Mouse (Mus musculus) embryonic facial prominence, embryonic 13.5 days (tissue): ENCODE measurements around the gene Tbx21. TPM values are rescaled to one million over a fixed set of nuclear protein-coding genes. Genes with fewer than 3 reads are reported as not detected.
A peak's percentile ranks its signal among the peaks of the same experiment; 100 is the strongest.

ENCODE experiments used
- ATAC-seq: fragments of 200-750 bp; cut with Nextera tagmentation; 2 replicates; pipeline ENCODE4 v1.8.0; 2017; ENCODE audit warnings: low read depth; ENCODE audit not compliant: insufficient number of reproducible peaks, insufficient read depth, low FRiP score, low TSS enrichment
- H3K27ac ChIP-seq: fragments of 300-500 bp; sonication (generic); 2 replicates; pipeline ENCODE4 v1.5.1; 2015; ENCODE audit warnings: moderate library complexity, mild to moderate bottlenecking, inconsistent platforms
- H3K27me3 ChIP-seq: fragments of 300-500 bp; sonication (generic); 2 replicates; pipeline ENCODE4 v1.6.1; 2015; ENCODE audit warnings: mild to moderate bottlenecking, inconsistent platforms
- H3K36me3 ChIP-seq: fragments of 300-500 bp; sonication (generic); 2 replicates; pipeline ENCODE4 v1.6.1; 2015; ENCODE audit warnings: mild to moderate bottlenecking, inconsistent platforms
- H3K4me1 ChIP-seq: fragments of 300-500 bp; sonication (generic); 2 replicates; pipeline ENCODE4 v1.6.1; 2015; ENCODE audit warnings: inconsistent platforms
- H3K4me2 ChIP-seq: fragments of 300-500 bp; sonication (generic); 2 replicates; pipeline ENCODE4 v1.6.1; 2015; ENCODE audit warnings: moderate library complexity, mild to moderate bottlenecking, inconsistent platforms
- H3K4me3 ChIP-seq: fragments of 300-500 bp; sonication (generic); 2 replicates; pipeline ENCODE4 v1.5.1; 2015; ENCODE audit warnings: mild to moderate bottlenecking, inconsistent platforms
- H3K9ac ChIP-seq: fragments of 300-500 bp; sonication (generic); 2 replicates; pipeline ENCODE4 v1.6.1; 2015; ENCODE audit warnings: mild to moderate bottlenecking, inconsistent platforms
- H3K9me3 ChIP-seq: fragments of 300-500 bp; sonication (generic); 2 replicates; pipeline ENCODE4 v1.6.1; 2016; ENCODE audit warnings: inconsistent platforms
- WGBS: fragments of 180-500 bp; shearing (Covaris S2); methylation state at CpG from one replicate; pipeline ENCODE4 v1.1.7; 2015; ENCODE audit warnings: mixed read lengths; 5-methylcytosine and 5-hydroxymethylcytosine counted together
- polyA plus RNA-seq: library from polyadenylated mRNA; unstranded; fragments of >200 nt; fragmentation: Nextera tagmentation; extraction: Ambion mirVana; gene quantifications from 2 replicates; pipeline ENCODE4 v1.2.1, GENCODE M21; 2015

Tbx21 gene
- polyA plus RNA-seq, 1 experiment from 2014 or later, result 0.08 TPM

DNA sequence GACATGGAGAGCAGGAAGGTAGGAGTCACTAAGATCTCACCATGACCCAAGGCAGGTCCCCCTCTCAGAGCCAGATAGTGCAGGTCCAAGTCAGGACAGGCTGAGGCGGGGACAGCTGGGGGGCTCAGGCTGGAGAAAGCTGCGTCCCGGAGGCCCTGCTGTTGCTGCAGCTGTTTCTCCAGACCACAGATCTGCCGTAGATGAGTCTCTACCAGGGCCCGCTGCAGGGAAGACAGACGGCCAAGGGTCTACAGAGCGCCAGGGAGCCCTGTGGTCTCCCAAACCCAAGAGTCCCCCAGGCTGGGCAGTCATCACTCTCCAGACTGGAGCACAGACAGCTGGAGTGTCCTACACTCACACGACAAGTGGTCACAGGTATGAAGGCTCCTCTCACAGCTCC lies 32.2 kb upstream of the Tbx21 start:
- no peak for ATAC-seq
- Histone ChIP-seq H3K9me3 (no peaks in the 10 kb centered on the region), H3K9ac (0 out of 2 replicates have a peak overlapping the region, but pooled peaks have one; percentile 16), H3K27ac (no peak overlapping the region), H3K4me3 (no peak overlapping the region), H3K4me2 (no peak overlapping the region), H3K4me1 (peaks cover 39% of the 10 kb centered on the region), H3K27me3 (no peaks in the 10 kb centered on the region; the same call in 1 of the 2 replicates), H3K36me3 (peaks cover 64% of the 10 kb centered on the region)
- WGBS, result 81% methylated on average over 8 of the region's 8 CpGs

DNA sequence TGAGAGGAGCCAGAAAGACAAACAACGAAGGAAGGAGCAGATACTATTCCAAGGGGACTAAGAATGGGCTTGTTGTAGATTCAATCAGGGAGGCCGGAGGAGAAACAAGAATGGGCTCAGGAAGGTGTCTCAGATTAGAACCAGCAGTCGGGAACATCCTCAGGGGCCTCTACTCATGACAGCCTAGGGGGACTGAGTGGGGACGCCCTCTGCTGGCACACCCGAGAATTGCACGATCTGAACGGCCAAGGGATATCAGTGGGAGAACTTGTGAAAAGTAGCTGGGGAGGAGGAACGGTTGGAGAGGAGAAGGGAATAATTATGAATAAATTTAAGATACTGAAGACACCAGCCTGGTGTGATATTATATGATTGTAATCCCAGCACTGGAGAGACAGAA lies 31.6 kb upstream of the Tbx21 start:
- H3K4me3 ChIP-seq, result no peak overlapping the region
- H3K27me3 ChIP-seq, result peaks cover under 1% of the 10 kb centered on the region; the same call in 1 of the 2 replicates
- ATAC-seq, result no peak
- no peaks in the 10 kb centered on the region for H3K9me3 ChIP-seq
- peak overlapping the region; percentile 11; the same call in 1 of the 2 replicates for H3K27ac ChIP-seq
- WGBS, result 7% methylated on average over 8 of the region's 8 CpGs
- no peak overlapping the region for H3K9ac ChIP-seq
- H3K4me1 ChIP-seq, result peaks cover 33% of the 10 kb centered on the region
- H3K4me2 ChIP-seq, result no peak overlapping the region; the same call in 1 of the 2 replicates
- H3K36me3 ChIP-seq, result peaks cover 70% of the 10 kb centered on the region

DNA sequence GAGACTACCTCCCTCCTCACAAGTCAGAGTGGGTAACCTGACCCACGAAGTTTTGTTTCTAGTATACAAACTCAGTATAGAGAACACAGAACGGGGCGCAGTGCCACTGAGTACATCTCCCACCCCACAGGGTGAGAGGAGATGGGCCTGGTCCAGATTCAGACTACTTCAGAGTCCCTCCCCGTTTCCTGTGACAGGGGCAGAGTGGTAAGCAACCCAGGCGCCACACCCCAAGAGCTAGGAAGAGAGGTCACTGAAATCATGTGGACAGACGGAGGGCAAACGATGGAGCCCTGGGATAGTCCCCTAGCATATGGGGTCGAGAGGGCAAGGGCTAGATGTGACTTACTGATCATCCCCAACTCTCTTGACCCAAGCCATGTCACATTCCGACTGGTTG lies 30.8 kb upstream of the Tbx21 start:
- H3K9me3 ChIP-seq, result no peaks in the 10 kb centered on the region
- peaks cover 78% of the 10 kb centered on the region for H3K36me3 ChIP-seq
- ATAC-seq, result no peak
- H3K4me2 ChIP-seq, result no peak overlapping the region
- peak overlapping the region; percentile 1; the same call in 1 of the 2 replicates for H3K9ac ChIP-seq
- H3K4me1 ChIP-seq, result peaks cover 33% of the 10 kb centered on the region
- 73% methylated on average over 9 of the region's 9 CpGs for WGBS
- no peak overlapping the region for H3K4me3 ChIP-seq
- H3K27ac ChIP-seq, result no peak overlapping the region
- peaks cover 9% of the 10 kb centered on the region for H3K27me3 ChIP-seq

DNA sequence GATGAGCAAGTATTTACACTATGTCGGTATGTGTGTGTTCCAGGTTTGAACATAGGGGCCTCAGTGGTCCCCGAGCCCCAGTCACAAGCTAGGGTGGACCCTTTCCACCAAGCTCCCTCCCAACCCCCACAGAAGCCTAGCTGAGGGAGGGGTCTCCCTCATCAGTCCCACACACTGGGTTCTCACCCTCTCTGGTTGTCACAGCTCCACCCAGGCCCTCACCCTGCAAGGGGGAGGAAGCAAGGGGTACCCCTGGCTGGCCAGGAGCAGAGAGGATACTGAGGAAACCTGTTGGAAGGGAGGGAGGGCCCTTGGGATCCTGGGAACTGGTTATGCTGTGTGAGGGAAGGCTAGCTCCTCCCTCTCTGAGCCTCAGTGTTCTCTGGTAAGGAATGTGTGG lies 30.2 kb upstream of the Tbx21 start:
- Histone ChIP-seq H3K27me3 (peaks cover 15% of the 10 kb centered on the region), H3K36me3 (peaks cover 83% of the 10 kb centered on the region), H3K4me2 (no peak overlapping the region), H3K9me3 (no peaks in the 10 kb centered on the region), H3K27ac (no peak overlapping the region), H3K4me3 (no peak overlapping the region), H3K9ac (0 out of 2 replicates have a peak overlapping the region, but pooled peaks have one; percentile 1), H3K4me1 (peaks cover 34% of the 10 kb centered on the region)
- WGBS, result 80% methylated on average over 2 of the region's 2 CpGs
- no peak for ATAC-seq

DNA sequence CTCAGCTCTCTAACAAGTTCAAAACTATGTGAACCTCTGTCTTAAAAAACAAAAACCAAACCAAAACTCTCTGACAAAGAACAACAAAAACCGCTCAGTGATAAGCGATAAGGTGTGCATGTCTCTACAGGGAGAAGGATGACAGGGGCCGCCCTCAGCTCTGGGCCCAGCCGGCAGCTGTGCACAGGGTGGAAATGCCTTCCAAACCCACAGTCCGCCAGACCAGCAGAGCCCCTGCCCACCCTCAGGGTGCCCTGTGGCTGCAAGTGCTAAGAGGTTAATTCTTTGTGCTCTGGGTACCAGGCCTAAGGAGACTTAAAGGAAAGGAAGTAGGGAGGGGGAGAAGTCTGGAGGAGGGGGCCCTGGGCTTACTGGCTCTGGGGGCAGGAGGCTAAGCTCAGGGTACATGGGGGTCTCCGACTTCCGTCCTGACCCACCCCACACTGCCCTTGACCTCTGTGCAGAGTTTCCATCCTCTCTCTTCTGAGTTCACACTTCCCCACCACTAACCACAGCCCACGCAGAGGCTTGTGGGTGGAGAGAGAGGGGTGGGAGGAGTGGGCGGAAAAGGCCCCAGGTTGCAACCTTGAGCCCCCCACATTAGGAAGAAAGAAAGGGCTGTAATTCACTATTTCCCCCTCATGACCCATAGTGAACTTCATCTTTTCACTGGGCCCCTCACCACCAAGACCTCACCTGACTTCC lies 28.2 kb upstream of the Tbx21 start:
- Histone ChIP-seq H3K9me3 (no peaks in the 10 kb centered on the region), H3K27ac (no peak overlapping the region), H3K9ac (no peak overlapping the region), H3K4me1 (peaks cover 33% of the 10 kb centered on the region), H3K27me3 (peaks cover 35% of the 10 kb centered on the region), H3K4me3 (no peak overlapping the region), H3K36me3 (peaks cover 93% of the 10 kb centered on the region), H3K4me2 (no peak overlapping the region)
- ATAC-seq, result no peak
- WGBS, result 70% methylated on average over 9 of the region's 9 CpGs

DNA sequence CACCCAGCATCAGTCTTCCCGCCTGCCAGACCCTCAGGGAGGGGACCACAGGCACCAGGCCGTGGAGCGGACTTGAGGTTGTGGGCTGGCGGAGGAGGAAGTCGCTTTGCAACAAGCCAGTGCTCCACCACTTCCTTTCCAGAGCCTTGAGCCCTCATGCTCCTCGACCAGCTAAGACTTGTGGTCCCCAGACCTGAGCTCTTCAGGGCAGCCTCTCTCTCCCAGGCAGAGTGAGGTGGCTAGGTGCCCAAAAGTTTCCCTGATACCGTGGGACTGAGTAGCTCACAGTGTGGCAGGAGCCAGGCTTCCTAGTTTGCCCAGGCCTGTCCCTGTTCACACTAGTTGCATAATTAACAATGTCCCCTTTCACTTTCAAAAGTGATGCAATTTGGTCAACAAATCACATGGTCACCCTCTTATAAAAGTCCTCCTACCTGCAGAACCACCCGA lies 27.1 kb upstream of the Tbx21 start:
- no peak overlapping the region for H3K27ac ChIP-seq
- H3K36me3 ChIP-seq, result peaks cover 92% of the 10 kb centered on the region
- H3K27me3 ChIP-seq, result peaks cover 46% of the 10 kb centered on the region
- ATAC-seq, result no peak
- no peak overlapping the region for H3K4me2 ChIP-seq
- no peaks in the 10 kb centered on the region for H3K9me3 ChIP-seq
- WGBS, result 73% methylated on average over 8 of the region's 8 CpGs
- H3K9ac ChIP-seq, result no peak overlapping the region
- no peak overlapping the region for H3K4me3 ChIP-seq
- H3K4me1 ChIP-seq, result peaks cover 29% of the 10 kb centered on the region

DNA sequence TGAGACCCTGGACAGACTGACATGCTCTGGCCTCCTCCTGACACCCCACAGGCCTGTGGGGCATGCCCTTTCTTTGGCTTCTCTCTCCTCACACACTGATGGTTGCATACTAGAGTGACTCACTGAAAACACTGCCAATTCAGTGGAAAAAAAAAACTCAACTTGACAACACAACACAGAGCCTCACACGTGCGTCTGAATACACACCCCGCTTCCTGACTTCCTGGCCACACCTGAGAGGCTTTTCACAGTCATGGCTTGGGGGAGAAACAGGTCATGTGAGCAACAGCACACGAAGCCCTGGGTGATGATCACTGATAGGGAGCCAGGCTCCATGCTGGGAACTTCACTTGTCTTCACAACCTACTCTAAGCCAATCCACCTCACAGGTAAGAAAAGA lies 25.7 kb upstream of the Tbx21 start:
- H3K36me3 ChIP-seq, result peaks cover 90% of the 10 kb centered on the region
- ATAC-seq, result no peak
- peaks cover 21% of the 10 kb centered on the region for H3K4me1 ChIP-seq
- H3K4me2 ChIP-seq, result no peak overlapping the region
- no peak overlapping the region for H3K9ac ChIP-seq
- H3K4me3 ChIP-seq, result no peak overlapping the region
- H3K9me3 ChIP-seq, result no peaks in the 10 kb centered on the region
- 75% methylated on average over 4 of the region's 4 CpGs for WGBS
- peaks cover 54% of the 10 kb centered on the region for H3K27me3 ChIP-seq
- no peak overlapping the region for H3K27ac ChIP-seq

DNA sequence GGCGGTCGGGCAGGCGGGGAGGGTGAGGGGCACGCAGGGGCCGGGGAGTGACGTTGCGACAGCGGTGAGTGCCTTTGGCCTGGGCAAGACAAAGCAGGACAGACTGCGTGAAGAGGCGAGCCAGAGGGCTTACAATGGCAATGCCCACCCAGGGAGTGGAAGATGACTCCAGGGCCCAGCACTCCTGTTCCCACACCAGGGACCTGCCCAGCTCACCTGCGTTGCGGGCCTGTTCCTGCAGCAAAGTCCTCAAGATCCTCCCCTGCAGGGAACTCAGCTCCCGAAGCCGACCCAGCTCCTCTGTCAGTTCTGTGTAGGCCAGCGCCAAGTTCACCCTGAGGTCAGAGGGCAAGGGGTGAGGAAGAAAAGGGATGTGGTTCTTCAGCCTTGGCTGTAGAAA lies 24.1 kb upstream of the Tbx21 start:
- H3K9me3 ChIP-seq, result no peaks in the 10 kb centered on the region
- no peak for ATAC-seq
- H3K4me1 ChIP-seq, result peaks cover 21% of the 10 kb centered on the region
- peak overlapping the region; percentile 68 for H3K9ac ChIP-seq
- no peak overlapping the region for H3K27ac ChIP-seq
- peaks cover 75% of the 10 kb centered on the region for H3K36me3 ChIP-seq
- H3K27me3 ChIP-seq, result peaks cover 56% of the 10 kb centered on the region
- 18% methylated on average over 15 of the region's 15 CpGs for WGBS
- H3K4me2 ChIP-seq, result peak overlapping the region; percentile 69
- H3K4me3 ChIP-seq, result peak overlapping the region; percentile 40

DNA sequence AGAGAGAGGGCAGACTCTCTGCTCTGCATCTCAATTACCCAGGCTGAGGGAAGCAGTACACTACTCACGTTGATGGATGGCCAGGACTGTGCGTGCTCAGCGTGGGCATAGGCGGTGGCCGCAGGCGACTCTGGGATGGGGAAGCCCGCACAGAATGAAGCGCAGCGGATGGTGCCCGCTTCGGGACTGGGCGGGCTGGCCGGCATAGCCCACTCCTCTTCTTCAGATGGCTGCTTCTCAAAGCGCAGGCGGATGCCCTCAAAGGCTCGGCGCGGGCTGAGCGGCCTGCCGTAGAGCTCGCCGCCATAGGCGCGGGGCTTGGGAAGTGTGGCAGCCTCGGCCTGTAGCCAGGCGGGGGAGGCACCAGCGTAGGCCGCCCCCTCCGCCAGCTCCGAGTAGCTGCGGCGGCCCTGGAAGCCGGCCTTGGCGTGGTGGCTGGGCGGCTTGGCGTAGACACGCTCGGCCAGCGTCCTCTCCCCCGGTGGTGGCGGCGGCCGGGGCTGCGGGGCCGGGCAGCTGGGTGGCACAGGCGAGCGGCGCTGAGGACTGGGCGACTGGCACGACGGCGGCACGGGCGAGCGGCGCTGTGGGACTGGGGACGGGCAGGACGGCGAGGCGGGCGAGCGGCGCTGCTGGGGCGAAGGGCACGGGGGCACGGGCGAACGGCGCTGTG lies 23.6 kb upstream of the Tbx21 start:
- Histone ChIP-seq H3K27ac (no peak overlapping the region), H3K27me3 (peaks cover 57% of the 10 kb centered on the region), H3K36me3 (peaks cover 69% of the 10 kb centered on the region), H3K4me1 (peaks cover 21% of the 10 kb centered on the region), H3K9me3 (no peaks in the 10 kb centered on the region), H3K4me2 (peak overlapping the region; percentile 69), H3K4me3 (peak overlapping the region; percentile 40), H3K9ac (peak overlapping the region; percentile 68)
- no peak for ATAC-seq
- 11% methylated on average over 67 of the region's 69 CpGs for WGBS

DNA sequence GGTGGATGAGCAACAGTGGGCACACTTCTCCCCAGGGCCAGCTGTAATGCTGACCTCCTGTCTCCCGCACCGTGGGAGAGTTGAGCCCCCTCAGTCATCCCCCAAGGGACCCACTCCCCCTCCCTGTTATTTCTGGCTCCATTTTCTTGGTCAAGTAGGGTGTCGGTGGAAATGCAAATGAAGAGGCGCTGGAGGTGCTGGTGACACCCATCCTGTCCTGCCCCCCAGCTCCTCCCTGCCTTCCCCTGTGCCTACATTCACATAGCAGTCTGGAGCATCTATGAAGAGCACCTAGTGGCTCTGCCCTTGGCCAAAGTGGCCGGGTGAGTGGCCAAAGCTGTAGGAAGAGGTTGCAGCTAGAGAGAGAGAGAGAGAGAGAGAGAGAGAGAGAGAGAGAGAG lies 18.1 kb upstream of the Tbx21 start:
- Histone ChIP-seq H3K4me2 (no peak overlapping the region), H3K36me3 (peaks cover 21% of the 10 kb centered on the region), H3K4me1 (peaks cover 7% of the 10 kb centered on the region; the same call in 1 of the 2 replicates), H3K9me3 (no peaks in the 10 kb centered on the region), H3K4me3 (no peak overlapping the region), H3K27ac (no peak overlapping the region), H3K9ac (no peak overlapping the region), H3K27me3 (peaks cover 31% of the 10 kb centered on the region)
- WGBS, result 68% methylated on average over 5 of the region's 5 CpGs
- no peak for ATAC-seq

DNA sequence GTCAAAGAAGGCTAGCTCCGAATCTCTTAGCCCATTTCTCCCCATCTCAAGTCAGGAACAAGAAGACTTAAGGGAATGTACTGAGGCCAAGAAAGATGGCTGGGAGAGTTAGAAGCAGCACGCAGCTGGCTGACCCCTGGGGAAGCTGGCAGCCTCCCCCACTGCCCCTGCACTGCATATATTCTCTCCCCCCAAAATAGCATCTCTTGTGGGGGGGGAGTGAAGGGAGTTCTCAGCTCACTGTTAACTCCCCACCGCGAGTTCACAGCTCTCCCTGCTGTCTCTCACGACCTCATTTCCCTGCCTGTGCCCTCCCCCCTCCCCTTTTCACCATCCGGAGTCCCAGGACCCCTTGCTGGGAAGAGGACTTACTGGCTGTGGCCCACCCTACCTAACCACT lies 17.1 kb upstream of the Tbx21 start:
- 29% methylated on average over 6 of the region's 6 CpGs for WGBS
- peaks cover 15% of the 10 kb centered on the region for H3K4me1 ChIP-seq
- no peaks in the 10 kb centered on the region for H3K9me3 ChIP-seq
- no peak for ATAC-seq
- H3K9ac ChIP-seq, result no peak overlapping the region
- H3K4me2 ChIP-seq, result no peak overlapping the region
- H3K27ac ChIP-seq, result no peak overlapping the region
- H3K27me3 ChIP-seq, result peaks cover 24% of the 10 kb centered on the region
- no peak overlapping the region for H3K4me3 ChIP-seq
- peaks cover 11% of the 10 kb centered on the region for H3K36me3 ChIP-seq

DNA sequence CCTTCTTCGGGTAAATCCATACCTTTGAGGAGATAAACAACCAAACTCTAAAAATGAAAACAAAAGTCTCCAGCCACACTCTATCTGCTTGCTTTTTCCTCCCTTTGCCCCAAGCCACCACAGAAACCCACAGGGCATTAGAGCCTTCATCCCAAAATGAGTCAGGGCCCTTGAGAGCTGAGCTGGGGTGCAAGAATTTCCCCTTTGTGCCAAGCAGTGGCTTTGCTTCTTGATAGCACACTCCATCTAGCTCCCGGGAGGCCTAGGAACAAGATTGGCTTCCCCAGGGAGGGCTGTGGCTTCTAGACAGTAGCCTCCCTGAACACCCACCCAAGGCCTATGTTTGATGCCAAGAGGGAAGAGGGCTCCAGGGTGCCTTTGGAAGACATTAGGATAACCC lies 16.6 kb upstream of the Tbx21 start:
- 80% methylated on average over 2 of the region's 2 CpGs for WGBS
- no peak for ATAC-seq
- no peak overlapping the region for H3K27ac ChIP-seq
- H3K36me3 ChIP-seq, result peaks cover 6% of the 10 kb centered on the region
- H3K4me1 ChIP-seq, result peaks cover 19% of the 10 kb centered on the region
- peaks cover 21% of the 10 kb centered on the region for H3K27me3 ChIP-seq
- H3K9me3 ChIP-seq, result no peaks in the 10 kb centered on the region
- no peak overlapping the region for H3K4me3 ChIP-seq
- no peak overlapping the region for H3K4me2 ChIP-seq
- no peak overlapping the region for H3K9ac ChIP-seq
